Mouse (Mus musculus) CH12.LX (cell line): ENCODE measurements around the gene Vhl. TPM values are rescaled to one million over a fixed set of nuclear protein-coding genes. Genes with fewer than 3 reads are reported as not detected.

Experiments
- DNase-seq: peaks from one replicate; pipeline ENCODE4 v3.0.0-alpha.2; 2013; ENCODE audit errors: extremely low read depth
- H3K27ac ChIP-seq: 2 replicates; pipeline ENCODE4 v1.5.1; 2012; ENCODE audit warnings: low read depth, mild to moderate bottlenecking, control low read depth, moderate library complexity; ENCODE audit not compliant: insufficient read depth
- H3K27me3 ChIP-seq: replicated peaks from 2 replicates; pipeline ENCODE3; 2012; ENCODE audit warnings: inconsistent platforms
- H3K36me3 ChIP-seq, 2 experiments: replicated peaks in 1 of 2; 2 replicates each; pipeline versions ENCODE3 to v1.6.1; 2012; ENCODE audit warnings: inconsistent platforms in 1 of 2, low read length in 1 of 2, mild to moderate bottlenecking in 1 of 2, mixed read lengths in 1 of 2, moderate library complexity in 1 of 2; ENCODE audit not compliant: control insufficient read depth in 1 of 2, insufficient read depth in 1 of 2
- H3K4me1 ChIP-seq, 2 experiments: 2 replicates each; pipeline ENCODE4 v1.6.1; 2012; ENCODE audit warnings: inconsistent platforms in 1 of 2, moderate library complexity in 1 of 2; ENCODE audit not compliant: insufficient read depth in 2 of 2, control insufficient read depth in 1 of 2
- H3K4me2 ChIP-seq: 2 replicates; pipeline ENCODE4 v1.6.1; 2012; ENCODE audit warnings: low read depth, mild to moderate bottlenecking, control low read depth; ENCODE audit not compliant: poor library complexity, insufficient read depth, severe bottlenecking
- H3K4me3 ChIP-seq, 3 experiments: fragments of 150-350 bp in 1 of 3; sonication (generic) in 1 of 3; replicated peaks in 1 of 3; 2 replicates each; pipeline versions ENCODE3 to v1.5.1; 2011 to 2012; ENCODE audit warnings: low read depth in 2 of 3, low read length in 2 of 3, mild to moderate bottlenecking in 2 of 3, moderate library complexity in 2 of 3, control low read depth in 1 of 3, improper control_type of control experiment in 1 of 3, inconsistent platforms in 1 of 3, mixed read lengths in 1 of 3; ENCODE audit not compliant: poor library complexity in 1 of 3
- H3K79me2 ChIP-seq: replicated peaks from 2 replicates; pipeline ENCODE4 v1.6.1; 2012; ENCODE audit warnings: mild to moderate bottlenecking, moderate library complexity; ENCODE audit not compliant: control insufficient read depth, poor library complexity, insufficient read depth, severe bottlenecking; ENCODE audit errors: extremely low read depth
- H3K9ac ChIP-seq: 2 replicates; pipeline ENCODE4 v1.6.1; 2012; ENCODE audit warnings: low read depth, mild to moderate bottlenecking, control low read depth, moderate library complexity; ENCODE audit not compliant: insufficient read depth
- H3K9me3 ChIP-seq: replicated peaks from 2 replicates; pipeline ENCODE3; 2012; ENCODE audit warnings: low read length, inconsistent platforms, mixed read lengths
- BHLHE40 ChIP-seq: IDR thresholded peaks from 2 replicates; pipeline ENCODE4 v1.6.1; 2011; ENCODE audit warnings: mild to moderate bottlenecking, low read depth, low read length, improper control_type of control experiment
- CHD2 ChIP-seq: IDR thresholded peaks from 2 replicates; pipeline ENCODE4 v1.6.1; 2011; ENCODE audit warnings: low read length, improper control_type of control experiment
- E2F4 ChIP-seq: IDR thresholded peaks from 2 replicates; pipeline ENCODE4 v1.6.1; 2011; ENCODE audit warnings: low read depth, low read length, improper control_type of control experiment; ENCODE audit not compliant: insufficient replicate concordance
- ELF1 ChIP-seq: IDR thresholded peaks from 2 replicates; pipeline ENCODE4 v1.6.1; 2014; ENCODE audit warnings: low read depth, mild to moderate bottlenecking, inconsistent platforms, low read length, improper control_type of control experiment
- EP300 ChIP-seq: IDR thresholded peaks from 2 replicates; pipeline ENCODE4 v1.6.1; 2011; ENCODE audit warnings: low read length, improper control_type of control experiment
- ETS1 ChIP-seq: conservative IDR thresholded peaks from 2 replicates; pipeline ENCODE4 v1.6.1; 2012; ENCODE audit warnings: low read depth, mild to moderate bottlenecking, inconsistent platforms, low read length, improper control_type of control experiment, moderate library complexity
- GABPA ChIP-seq: IDR thresholded peaks from 2 replicates; pipeline ENCODE4 v1.6.1; 2012; ENCODE audit warnings: low read depth, low read length, improper control_type of control experiment, inconsistent platforms; ENCODE audit not compliant: insufficient replicate concordance
- HCFC1 ChIP-seq: IDR thresholded peaks from 2 replicates; pipeline ENCODE4 v1.6.1; 2012; ENCODE audit warnings: low read depth, mild to moderate bottlenecking, inconsistent platforms, low read length, improper control_type of control experiment
- IRF4 ChIP-seq: IDR thresholded peaks from 2 replicates; pipeline ENCODE4 v1.6.1; 2014; ENCODE audit warnings: low read depth, mild to moderate bottlenecking, inconsistent platforms, low read length, improper control_type of control experiment
- JUN ChIP-seq: IDR thresholded peaks from 2 replicates; pipeline ENCODE4 v1.6.1; 2011; ENCODE audit warnings: low read depth, mild to moderate bottlenecking, low read length, improper control_type of control experiment, moderate library complexity; ENCODE audit not compliant: insufficient read depth
- JUND ChIP-seq: conservative IDR thresholded peaks from 2 replicates; pipeline ENCODE4 v1.6.1; 2011; ENCODE audit warnings: low read depth, low read length, improper control_type of control experiment
- KAT2A ChIP-seq: IDR thresholded peaks from 2 replicates; pipeline ENCODE4 v1.6.1; 2012; ENCODE audit warnings: low read length, improper control_type of control experiment, inconsistent platforms; ENCODE audit not compliant: insufficient replicate concordance
- MAX ChIP-seq: IDR thresholded peaks from 2 replicates; pipeline ENCODE4 v1.6.1; 2011; ENCODE audit warnings: low read length, improper control_type of control experiment
- MAZ ChIP-seq: IDR thresholded peaks from 2 replicates; pipeline ENCODE4 v1.6.1; 2012; ENCODE audit warnings: low read depth, mild to moderate bottlenecking, inconsistent platforms, low read length, improper control_type of control experiment, moderate library complexity
- MEF2A ChIP-seq: IDR thresholded peaks from 2 replicates; pipeline ENCODE4 v1.6.1; 2014; ENCODE audit warnings: low read depth, mild to moderate bottlenecking, inconsistent platforms, low read length, improper control_type of control experiment, borderline replicate concordance
- NELFE ChIP-seq: IDR thresholded peaks from 2 replicates; pipeline ENCODE4 v1.6.1; 2011; ENCODE audit warnings: low read depth, low read length, improper control_type of control experiment
- PAX5 ChIP-seq: IDR thresholded peaks from 2 replicates; pipeline ENCODE4 v1.6.1; 2012; ENCODE audit warnings: low read length, inconsistent platforms, mixed read lengths
- POLR2AphosphoS2 ChIP-seq: IDR thresholded peaks from 2 replicates; pipeline ENCODE4 v1.6.1; 2011; ENCODE audit warnings: low read depth, low read length, improper control_type of control experiment
- RCOR1 ChIP-seq: conservative IDR thresholded peaks from 2 replicates; pipeline ENCODE4 v1.6.1; 2012; ENCODE audit warnings: low read depth, mild to moderate bottlenecking, inconsistent platforms, low read length, improper control_type of control experiment
- SMC3 ChIP-seq: IDR thresholded peaks from 2 replicates; pipeline ENCODE4 v1.6.1; 2011; ENCODE audit warnings: low read depth, low read length, improper control_type of control experiment
- TBP ChIP-seq: conservative IDR thresholded peaks from 2 replicates; pipeline ENCODE4 v1.6.1; 2011; ENCODE audit warnings: low read depth, low read length, improper control_type of control experiment
- TCF12 ChIP-seq: IDR thresholded peaks from 2 replicates; pipeline ENCODE4 v1.6.1; 2014; ENCODE audit warnings: low read depth, mild to moderate bottlenecking, inconsistent platforms, low read length, improper control_type of control experiment
- ZMIZ1 ChIP-seq: IDR thresholded peaks from 2 replicates; pipeline ENCODE4 v1.6.1; 2012; ENCODE audit warnings: low read depth, mild to moderate bottlenecking, inconsistent platforms, low read length, improper control_type of control experiment
- dilution Hi-C: fragments of 300-500 bp; cut with MboI; formaldehyde crosslinking; loops from 2 replicates; pipeline ENCODE4 v1.14.3; 2020; ENCODE audit warnings: low sequenced_read_pairs; ENCODE audit not compliant: extremely low pct_unique_long_range_greater_than_20kb, extremely low pct_ligation_motif_present
- in situ Hi-C: fragments of 300-500 bp; cut with MboI; formaldehyde crosslinking; loops from 3 replicates; pipeline ENCODE4 v1.14.3; 2019; ENCODE audit warnings: low sequenced_read_pairs, low pct_ligation_motif_present, low pct_unique_long_range_greater_than_20kb, mixed read lengths
- polyA plus RNA-seq: library from polyadenylated mRNA; unstranded; fragments of >175 nt; gene quantifications from 2 replicates; pipeline ENCODE4 v1.2.1, GENCODE M21; 2012; ENCODE audit warnings: low read depth; ENCODE audit not compliant: insufficient read length
- total RNA-seq, 2 experiments: library from RNA; depleted of rRNA; stranded (reverse); fragments of 300-350 nt in 1 of 2; fragments of >200 nt in 1 of 2; gene quantifications; 2 replicates each; pipeline ENCODE4 v1.2.3; 2012 to 2014

Gene Vhl
- total and polyA plus RNA-seq, 3 experiments = 14.2 to 36.6 (median 23.1) TPM

GRCm38 (mm10) chr6:113664305-113664704 is 40.5 kb downstream of the Vhl start:
- dilution Hi-C loops (no loop called here), in situ Hi-C loops (no loop called here)
- Histone ChIP-seq H3K4me2 (peak overlapping the region; percentile 31), H3K79me2 (peaks cover 32% of the 10 kb centered on the region), H3K36me3 (peaks cover 22 to 42% of the 10 kb centered on the region in 2 experiments), H3K4me3 (no peak overlapping the region), H3K9me3 (peaks cover 5% of the 10 kb centered on the region), H3K4me1 (peaks cover 49 to 75% of the 10 kb centered on the region in 2 experiments), H3K27ac (peak overlapping the region; percentile 48), H3K9ac (peak overlapping the region; percentile 30; the same call in 1 of the 2 replicates), H3K27me3 (no peaks in the 10 kb centered on the region)
- DNase-seq = peak; percentile 58
- peak; percentile 80 for TF ChIP-seq EP300
- no peak for TF ChIP-seq ELF1
- TF ChIP-seq E2F4 = no peak
- TF ChIP-seq POLR2AphosphoS2 = no peak
- peak; percentile 73 for TF ChIP-seq TCF12
- TF ChIP-seq JUN = peak; percentile 50; the same call in 1 of the 2 replicates
- TF ChIP-seq IRF4 = peak; percentile 92
- no peak for TF ChIP-seq PAX5
- 0 out of 2 replicates have a peak, but pooled peaks have one; percentile 20 for TF ChIP-seq CHD2
- peak; percentile 95 for TF ChIP-seq ETS1
- TF ChIP-seq GABPA = no peak
- no peak for TF ChIP-seq MAZ
- peak; percentile 91 for TF ChIP-seq MEF2A
- peak; percentile 94 for TF ChIP-seq BHLHE40
- no peak for TF ChIP-seq KAT2A
- TF ChIP-seq NELFE = no peak
- peak; percentile 25; the same call in 1 of the 2 replicates for TF ChIP-seq HCFC1
- TF ChIP-seq RCOR1 = no peak
- TF ChIP-seq SMC3 = no peak
- no peak for TF ChIP-seq ZMIZ1
- peak; percentile 38; the same call in 1 of the 2 replicates for TF ChIP-seq MAX
- no peak for TF ChIP-seq TBP
- peak; percentile 60; the same call in 1 of the 2 replicates for TF ChIP-seq JUND
